ENCODE assay signal across 14 mouse cellular contexts in genomic region chr5:74279673-74280072, GRCm38 (mm10).
"Had no signal": no experiment of that assay in that cellular context is flagged by ENCODE, and none has a peak within 500 bp of the region (broad histone marks: within the 10 kb centered on the region; RNA-seq: fewer than 3 reads in every experiment).

No protein-coding gene starts in this region.

- ATAC-seq: intestine, embryonic 16.5 days; midbrain, embryonic 15.5 days had no signal

- H3K27me3 ChIP-seq: limb, embryonic 12.5 days; midbrain, embryonic 15.5 days had no signal

- H3K9me3 ChIP-seq: hindbrain, embryonic 15.5 days; limb, embryonic 12.5 days; megakaryocyte, embryonic 14.5 days; midbrain, embryonic 15.5 days; neural tube, embryonic 12.5 days had no signal

- H3K27ac ChIP-seq: hindbrain, embryonic 15.5 days; limb, embryonic 12.5 days; liver, embryonic 14.5 days; macrophage; midbrain, embryonic 15.5 days; neural tube, embryonic 12.5 days; stomach, postnatal 0 days had no signal

- H3K4me1 ChIP-seq: midbrain, embryonic 15.5 days had no signal

- H3K36me3 ChIP-seq: hindbrain, embryonic 15.5 days; limb, embryonic 12.5 days; midbrain, embryonic 15.5 days; neural tube, embryonic 12.5 days had no signal

- H3K4me2 ChIP-seq: hindbrain, embryonic 15.5 days; limb, embryonic 12.5 days; midbrain, embryonic 11.5 days; midbrain, embryonic 15.5 days; neural tube, embryonic 12.5 days had no signal

- DNase-seq: layer of hippocampus, adult 9-11 months; layer of hippocampus, postnatal 36 days; liver; thymus, postnatal 36 days had no signal

- H3K9ac ChIP-seq: hindbrain, embryonic 15.5 days; limb, embryonic 12.5 days; liver, embryonic 14.5 days; midbrain, embryonic 15.5 days; neural tube, embryonic 12.5 days had no signal

- H3K4me3 ChIP-seq: hindbrain, embryonic 15.5 days; limb, embryonic 12.5 days; megakaryocyte, embryonic 14.5 days; midbrain, embryonic 15.5 days; neural tube, embryonic 12.5 days had no signal
